Mouse (Mus musculus) hindbrain, embryonic 15.5 days (tissue): ENCODE data around the gene Stab1. TPM values are rescaled to one million over a fixed set of nuclear protein-coding genes. Genes with fewer than 3 reads are reported as not detected.

ENCODE experiments used
- ATAC-seq: fragments of 200-750 bp; cut with Nextera tagmentation; 2 replicates; pipeline ENCODE4 v1.8.0; 2017; ENCODE audit warnings: low read depth, moderate number of reproducible peaks, moderate TSS enrichment; ENCODE audit not compliant: low FRiP score
- H3K27ac ChIP-seq: fragments of 300-500 bp; sonication (generic); replicated peaks from 2 replicates; pipeline ENCODE4 v1.5.1; 2015; ENCODE audit warnings: mild to moderate bottlenecking, inconsistent platforms
- H3K27me3 ChIP-seq: fragments of 300-500 bp; sonication (generic); 2 replicates; pipeline ENCODE4 v1.6.1; 2015; ENCODE audit warnings: control low read depth, inconsistent platforms
- H3K36me3 ChIP-seq: fragments of 300-500 bp; sonication (generic); 2 replicates; pipeline ENCODE4 v1.6.1; 2015; ENCODE audit warnings: control low read depth, inconsistent platforms
- H3K4me1 ChIP-seq: fragments of 300-500 bp; sonication (generic); replicated peaks from 2 replicates; pipeline ENCODE4 v1.6.1; 2015; ENCODE audit warnings: control low read depth, inconsistent platforms
- H3K4me2 ChIP-seq: fragments of 300-500 bp; sonication (generic); 2 replicates; pipeline ENCODE4 v1.6.1; 2015; ENCODE audit warnings: moderate library complexity, mild to moderate bottlenecking, inconsistent platforms
- H3K4me3 ChIP-seq: fragments of 300-500 bp; sonication (generic); 2 replicates; pipeline ENCODE4 v1.5.1; 2015; ENCODE audit warnings: mild to moderate bottlenecking, inconsistent platforms
- H3K9ac ChIP-seq: fragments of 300-500 bp; sonication (generic); 2 replicates; pipeline ENCODE4 v1.6.1; 2015; ENCODE audit warnings: inconsistent platforms
- H3K9me3 ChIP-seq: fragments of 300-500 bp; sonication (generic); 2 replicates; pipeline ENCODE4 v1.6.1; 2016; ENCODE audit warnings: control low read depth, inconsistent platforms
- WGBS: fragments of 180-500 bp; shearing (Covaris S2); methylation state at CpG from one replicate; pipeline ENCODE4 v1.1.7; 2015; 5-methylcytosine and 5-hydroxymethylcytosine counted together
- polyA plus RNA-seq: library from polyadenylated mRNA; unstranded; fragments of >200 nt; fragmentation: Nextera tagmentation; extraction: Ambion mirVana; gene quantifications from 2 replicates; pipeline ENCODE4 v1.2.1, GENCODE M21; 2015

Gene Stab1
- polyA plus RNA-seq, 1 experiment from 2014 or later = 20.9 TPM

- 79% methylated on average over 27 of the region's 27 CpGs for WGBS
- H3K27ac ChIP-seq = no peak overlapping the region
- H3K36me3 ChIP-seq = no peaks in the 10 kb centered on the region
- no peak for ATAC-seq
- 0 out of 2 replicates have a peak, but pooled peaks cover under 1% of the 10 kb centered on the region for H3K4me1 ChIP-seq
- H3K4me2 ChIP-seq = no peak overlapping the region
- no peaks in the 10 kb centered on the region for H3K27me3 ChIP-seq
- H3K9me3 ChIP-seq = no peaks in the 10 kb centered on the region
- H3K4me3 ChIP-seq = no peak overlapping the region
- H3K9ac ChIP-seq = no peak overlapping the region
These were observed 8.0 kb downstream of the Stab1 start for GRCm38 (mm10) chr14:31160196-31161150.

- WGBS = 89% methylated on average over 11 of the region's 11 CpGs
- no peak for ATAC-seq
- no peak overlapping the region for H3K4me2 ChIP-seq
These were observed 22.7 kb downstream of the Stab1 start for GRCm38 (mm10) chr14:31145694-31146093.

GRCm38 (mm10) chr14:31141011-31141410 is 27.4 kb downstream of the Stab1 start:
- Histone ChIP-seq H3K27ac (no peak overlapping the region), H3K4me1 (peaks cover 5% of the 10 kb centered on the region), H3K9me3 (no peaks in the 10 kb centered on the region), H3K4me2 (no peak overlapping the region), H3K27me3 (no peaks in the 10 kb centered on the region), H3K36me3 (peaks cover 22% of the 10 kb centered on the region), H3K9ac (no peak overlapping the region), H3K4me3 (no peak overlapping the region)
- ATAC-seq = no peak
- WGBS = 95% methylated on average over 14 of the region's 14 CpGs

More at GRCm38 (mm10) chr14:31145694-31146093, 22.7 kb downstream of the Stab1 start:
- Histone ChIP-seq H3K27ac (no peak overlapping the region), H3K4me3 (no peak overlapping the region), H3K36me3 (no peaks in the 10 kb centered on the region; the same call in 1 of the 2 replicates), H3K27me3 (no peaks in the 10 kb centered on the region), H3K9me3 (no peaks in the 10 kb centered on the region), H3K9ac (no peak overlapping the region), H3K4me1 (no peaks in the 10 kb centered on the region)

- WGBS = 93% methylated on average over 15 of the region's 15 CpGs
- no peaks in the 10 kb centered on the region for H3K9me3 ChIP-seq
- peaks cover 5% of the 10 kb centered on the region for H3K4me1 ChIP-seq
- ATAC-seq = no peak
- no peaks in the 10 kb centered on the region for H3K27me3 ChIP-seq
- H3K27ac ChIP-seq = no peak overlapping the region
- H3K9ac ChIP-seq = no peak overlapping the region
- H3K36me3 ChIP-seq = peaks cover 30% of the 10 kb centered on the region
- H3K4me2 ChIP-seq = no peak overlapping the region
- no peak overlapping the region for H3K4me3 ChIP-seq
These were observed 28.3 kb downstream of the Stab1 start for GRCm38 (mm10) chr14:31140141-31140540.

- no peak overlapping the region for H3K4me3 ChIP-seq
- 94% methylated on average over 12 of the region's 12 CpGs for WGBS
- no peaks in the 10 kb centered on the region for H3K27me3 ChIP-seq
- H3K9me3 ChIP-seq = no peaks in the 10 kb centered on the region
- H3K4me1 ChIP-seq = peaks cover 5% of the 10 kb centered on the region
- H3K36me3 ChIP-seq = peaks cover 30% of the 10 kb centered on the region
- ATAC-seq = no peak
- no peak overlapping the region for H3K4me2 ChIP-seq
- no peak overlapping the region for H3K9ac ChIP-seq
- H3K27ac ChIP-seq = no peak overlapping the region
These were observed 28.8 kb downstream of the Stab1 start for GRCm38 (mm10) chr14:31139666-31140065.

- H3K27ac ChIP-seq = no peak overlapping the region
- H3K4me3 ChIP-seq = no peak overlapping the region
- H3K9me3 ChIP-seq = no peaks in the 10 kb centered on the region
- no peak for ATAC-seq
- H3K27me3 ChIP-seq = no peaks in the 10 kb centered on the region
- H3K9ac ChIP-seq = no peak overlapping the region
- H3K4me1 ChIP-seq = peaks cover 12% of the 10 kb centered on the region
- H3K36me3 ChIP-seq = peaks cover 30% of the 10 kb centered on the region
- WGBS = 93% methylated on average over 9 of the region's 9 CpGs
- no peak overlapping the region for H3K4me2 ChIP-seq
These were observed 29.5 kb downstream of the Stab1 start for GRCm38 (mm10) chr14:31138897-31139429.

GRCm38 (mm10) chr14:31138219-31138896 is 30.1 kb downstream of the Stab1 start:
- no peak for ATAC-seq
- WGBS = 81% methylated on average over 23 of the region's 35 CpGs

GRCm38 (mm10) chr14:31137791-31138190 is 30.6 kb downstream of the Stab1 start:
- 75% methylated on average over 11 of the region's 11 CpGs for WGBS
- H3K4me1 ChIP-seq = peaks cover 24% of the 10 kb centered on the region
- H3K36me3 ChIP-seq = peaks cover 30% of the 10 kb centered on the region
- no peaks in the 10 kb centered on the region for H3K27me3 ChIP-seq
- H3K9ac ChIP-seq = no peak overlapping the region
- no peak overlapping the region for H3K27ac ChIP-seq
- no peaks in the 10 kb centered on the region for H3K9me3 ChIP-seq
- ATAC-seq = no peak
- H3K4me2 ChIP-seq = no peak overlapping the region
- H3K4me3 ChIP-seq = no peak overlapping the region

More at GRCm38 (mm10) chr14:31138219-31138896, 30.1 kb downstream of the Stab1 start:
- no peak overlapping the region for H3K4me2 ChIP-seq
- peaks cover 30% of the 10 kb centered on the region for H3K36me3 ChIP-seq
- H3K27me3 ChIP-seq = no peaks in the 10 kb centered on the region
- H3K4me3 ChIP-seq = no peak overlapping the region
- no peaks in the 10 kb centered on the region for H3K9me3 ChIP-seq
- H3K4me1 ChIP-seq = peaks cover 18% of the 10 kb centered on the region
- H3K9ac ChIP-seq = no peak overlapping the region
- H3K27ac ChIP-seq = no peak overlapping the region

GRCm38 (mm10) chr14:31137281-31137595 is 31.2 kb downstream of the Stab1 start:
- no peak overlapping the region for H3K4me3 ChIP-seq
- peaks cover 29% of the 10 kb centered on the region for H3K4me1 ChIP-seq
- no peak for ATAC-seq
- WGBS = 80% methylated on average over 10 of the region's 10 CpGs
- no peaks in the 10 kb centered on the region for H3K9me3 ChIP-seq
- H3K9ac ChIP-seq = no peak overlapping the region
- no peaks in the 10 kb centered on the region for H3K27me3 ChIP-seq
- no peak overlapping the region for H3K27ac ChIP-seq
- H3K36me3 ChIP-seq = peaks cover 30% of the 10 kb centered on the region
- H3K4me2 ChIP-seq = no peak overlapping the region

- Histone ChIP-seq H3K27me3 (no peaks in the 10 kb centered on the region), H3K9ac (no peak overlapping the region), H3K9me3 (no peaks in the 10 kb centered on the region), H3K4me1 (peaks cover 35% of the 10 kb centered on the region), H3K36me3 (peaks cover 30% of the 10 kb centered on the region), H3K4me3 (no peak overlapping the region), H3K4me2 (no peak overlapping the region), H3K27ac (no peak overlapping the region)
- WGBS = 91% methylated on average over 26 of the region's 26 CpGs
- no peak for ATAC-seq
These were observed 31.8 kb downstream of the Stab1 start for GRCm38 (mm10) chr14:31136411-31137280.

- H3K36me3 ChIP-seq = peaks cover 30% of the 10 kb centered on the region
These were observed 32.7 kb downstream of the Stab1 start for GRCm38 (mm10) chr14:31135495-31136410.

More at GRCm38 (mm10) chr14:31135495-31136410, 32.7 kb downstream of the Stab1 start:
- WGBS = 95% methylated on average over 34 of the region's 34 CpGs
- peaks cover 42% of the 10 kb centered on the region for H3K4me1 ChIP-seq
- ATAC-seq = no peak
- no peak overlapping the region for H3K9ac ChIP-seq
- no peaks in the 10 kb centered on the region for H3K27me3 ChIP-seq
- no peak overlapping the region for H3K27ac ChIP-seq
- no peaks in the 10 kb centered on the region for H3K9me3 ChIP-seq
- no peak overlapping the region for H3K4me2 ChIP-seq
- no peak overlapping the region for H3K4me3 ChIP-seq
